Mouse (Mus musculus) R1 (cell line): ENCODE measurements at regions not wholly inside any gene's neighbourhood (a gene's known extent, or its start where the extent isn't known, plus 50 kb on each side); places are given as distances from the start of the nearest gene placed in this dataset.

Experiments
- DNase-seq: peaks from one replicate; pipeline ENCODE4 v3.0.0-alpha.2; 2018; ENCODE audit warnings: low read depth, low spot score

DNA sequence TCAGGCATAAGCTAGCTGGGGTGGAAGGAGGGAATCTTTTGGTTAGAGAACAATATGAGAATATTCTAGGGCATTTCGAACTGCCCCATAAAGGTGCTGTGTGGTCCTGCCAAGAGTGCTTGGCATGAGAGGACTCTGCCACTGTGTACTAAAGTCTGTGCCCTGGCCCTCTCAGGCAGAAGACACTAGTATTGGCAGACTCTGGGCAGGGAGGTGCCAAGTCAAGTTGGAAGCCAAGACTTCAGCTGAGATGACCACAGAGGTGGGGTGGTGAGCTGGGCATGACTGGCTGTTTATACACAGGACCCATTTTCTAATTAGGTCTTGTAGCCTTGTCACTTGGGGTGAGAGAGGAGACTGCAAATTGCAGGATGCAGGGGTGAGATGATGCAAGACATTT, 104.4 kb upstream of the Glra1 start:
- no peak for DNase-seq

DNA sequence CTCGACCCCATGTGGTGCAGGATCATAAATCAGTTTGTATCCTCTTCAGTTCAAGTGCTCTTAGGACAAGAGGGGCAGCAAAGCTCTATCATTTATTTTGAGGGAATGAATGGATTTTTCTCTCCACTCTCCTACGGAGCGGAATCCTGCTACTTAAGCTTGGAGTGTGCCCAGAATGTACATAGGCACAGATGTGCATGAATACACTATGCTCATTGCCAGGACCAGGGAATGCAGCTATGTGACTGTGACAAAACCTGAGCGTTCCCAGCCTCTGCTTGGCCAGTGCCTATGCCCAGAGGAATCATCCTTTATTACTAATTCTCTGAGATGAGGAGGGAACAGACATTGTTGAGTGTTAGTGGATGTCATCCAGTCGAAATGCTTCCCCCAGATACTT, 99.5 kb upstream of the Glra1 start:
- DNase-seq, result no peak

DNA sequence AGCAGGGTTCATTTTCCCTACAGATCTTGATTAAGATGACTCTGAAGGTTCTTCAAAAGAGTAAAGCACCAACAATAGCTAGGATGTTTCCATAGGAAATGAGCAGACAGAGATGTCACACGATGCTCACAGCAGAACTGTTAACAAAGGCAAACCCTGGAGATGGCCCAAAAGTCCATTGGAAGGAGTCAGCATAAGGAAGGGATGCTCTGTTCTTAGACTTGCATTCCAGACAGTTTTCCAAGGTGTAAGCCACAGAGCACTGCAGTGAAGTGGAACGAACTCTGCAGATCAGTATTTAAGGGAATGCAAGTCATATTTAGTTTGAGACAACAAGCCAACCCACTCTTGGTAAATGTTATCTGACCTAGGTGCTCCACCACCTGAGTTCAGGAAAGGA, 93.9 kb upstream of the Glra1 start:
- DNase-seq, result no peak

DNA sequence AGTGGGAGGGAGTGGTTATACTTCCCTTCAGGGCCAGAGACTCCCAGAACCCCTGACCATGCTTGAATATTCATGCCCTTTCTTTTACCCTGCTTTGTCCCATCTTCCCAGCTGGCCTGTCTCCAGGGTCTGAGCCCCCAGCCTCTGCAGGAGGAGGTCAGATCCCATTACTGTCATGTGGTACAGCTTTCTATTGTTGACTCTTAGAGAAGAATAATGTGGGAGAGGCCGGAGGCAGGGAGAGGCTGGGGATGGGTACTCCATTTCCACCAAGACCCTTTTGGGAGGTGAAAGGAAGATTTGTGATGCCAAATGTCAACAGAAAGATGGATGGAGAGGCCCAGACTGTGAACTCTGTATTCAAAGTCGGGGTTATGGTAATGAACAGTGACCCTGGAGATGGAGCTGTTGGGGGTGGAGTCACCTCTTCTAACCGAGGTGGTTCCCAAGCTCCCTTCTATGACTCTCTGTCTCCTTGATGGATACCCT, 77.1 kb upstream of the Glra1 start:
- DNase-seq, result peak; percentile 46

DNA sequence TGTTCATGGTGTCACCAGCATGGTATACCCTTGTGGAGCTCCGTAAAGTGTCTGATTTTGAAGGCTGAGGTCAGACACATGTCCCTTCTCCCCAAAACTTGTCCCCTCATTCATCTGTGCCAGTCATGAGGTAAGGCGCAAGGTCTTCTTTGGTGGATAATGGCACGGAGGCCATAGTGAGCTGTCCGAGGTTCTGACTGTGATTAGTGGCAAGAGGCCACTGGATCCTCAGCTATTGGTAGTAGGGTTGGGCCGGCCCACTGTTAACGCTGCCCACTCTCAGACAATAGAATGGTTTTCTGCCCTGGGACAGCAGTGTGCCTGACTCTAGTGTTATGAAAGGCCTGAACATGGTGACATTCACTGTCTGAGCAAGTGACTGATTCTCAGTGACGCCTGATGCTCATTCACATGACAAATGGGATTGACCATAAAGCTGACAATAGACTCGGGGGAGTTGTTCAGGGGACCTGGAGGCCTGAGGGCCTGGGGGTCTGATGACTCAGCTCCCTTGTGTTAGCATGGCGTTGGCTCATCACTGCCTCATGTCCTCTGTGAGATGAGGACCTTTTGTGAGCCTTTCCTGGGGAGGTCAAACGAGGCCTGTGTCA, 74.5 kb upstream of the Glra1 start:
- peak; percentile 58 for DNase-seq

DNA sequence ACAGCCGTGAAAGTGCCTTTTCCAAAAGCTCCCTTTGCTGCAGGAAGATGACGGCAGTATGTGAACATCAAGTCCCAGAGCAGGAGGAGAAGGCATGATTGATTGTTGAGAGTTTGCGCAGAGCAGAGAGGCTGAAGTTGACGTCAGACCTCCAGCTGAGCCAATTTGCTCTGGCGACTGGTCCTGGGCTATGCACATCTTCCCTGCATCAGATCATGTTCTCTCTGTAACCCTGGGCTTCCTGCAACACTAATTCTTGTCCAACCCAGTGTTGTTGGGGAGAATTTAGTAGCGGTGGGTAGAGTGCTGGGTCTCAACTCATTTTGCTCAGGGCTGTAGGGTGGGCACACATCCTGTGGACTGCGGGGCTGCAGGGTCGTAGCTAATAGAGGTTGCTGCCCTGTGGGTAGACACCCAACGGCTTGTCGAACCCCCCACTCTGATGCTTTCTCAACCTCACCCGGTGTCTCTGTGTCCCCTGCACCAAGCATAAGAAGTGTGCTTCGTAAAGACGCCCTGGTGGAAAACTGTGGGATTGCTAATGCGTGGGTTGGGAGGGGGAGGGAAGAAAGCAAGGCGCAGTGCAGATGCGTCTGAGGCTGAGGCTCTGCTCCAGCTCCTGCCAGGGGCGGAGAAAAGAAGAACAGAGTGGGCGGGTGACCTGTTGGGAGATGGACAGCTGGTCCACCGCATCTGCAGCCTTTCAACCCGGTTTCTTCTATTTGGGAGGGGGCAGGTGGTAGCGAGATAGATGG, 73.4 kb upstream of the Glra1 start:
- DNase-seq, result peak; percentile 13

DNA sequence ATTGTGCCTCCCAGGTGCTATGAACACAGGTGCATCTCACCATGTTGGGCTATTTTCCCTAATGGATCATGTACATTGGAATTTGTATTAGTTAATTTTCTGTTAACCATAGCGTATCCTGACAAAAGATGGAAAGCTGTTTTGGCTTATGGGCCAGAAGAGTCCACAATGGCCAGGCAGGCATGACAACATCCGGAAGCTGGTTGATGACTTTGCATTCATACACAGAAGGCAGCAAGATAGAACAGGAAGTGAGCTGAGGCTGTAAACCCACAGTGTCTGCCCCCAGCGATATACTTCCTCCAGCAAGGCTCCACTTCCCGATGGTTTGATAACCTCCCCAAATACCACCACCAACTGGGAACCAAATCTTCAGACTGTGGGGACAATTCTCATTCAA, 55.1 kb upstream of the Glra1 start:
- no peak for DNase-seq

DNA sequence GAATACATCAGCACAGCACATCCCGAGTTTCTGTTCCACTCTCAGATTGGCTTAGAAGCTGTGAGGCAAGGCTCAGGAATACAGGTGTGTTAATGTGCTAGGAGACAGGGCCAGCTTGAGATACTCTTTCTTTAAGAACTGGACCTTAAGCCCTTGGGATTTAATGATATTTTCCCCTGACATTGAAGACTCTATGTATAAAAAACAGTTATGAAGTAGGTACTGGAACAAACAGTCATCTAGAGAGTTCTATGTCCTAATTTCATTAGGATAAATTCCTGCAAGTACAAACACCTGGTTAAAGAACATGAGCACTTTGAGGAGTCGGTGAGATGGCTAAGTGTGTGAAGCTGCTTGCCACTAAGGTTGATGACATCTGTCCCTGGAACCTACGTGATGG, 54.3 kb upstream of the Glra1 start:
- DNase-seq, result no peak
